Mouse (Mus musculus): ENCODE measurements at regions not wholly inside any gene's neighbourhood (a gene's known extent, or its start where the extent isn't known, plus 50 kb on each side); places are given as distances from the start of the nearest gene placed in this dataset.
"Not testable (repeated sequence)": the region's sequence is repeated elsewhere in the genome, so short reads cannot be mapped to it uniquely, and the experiment has no call there.

DNA sequence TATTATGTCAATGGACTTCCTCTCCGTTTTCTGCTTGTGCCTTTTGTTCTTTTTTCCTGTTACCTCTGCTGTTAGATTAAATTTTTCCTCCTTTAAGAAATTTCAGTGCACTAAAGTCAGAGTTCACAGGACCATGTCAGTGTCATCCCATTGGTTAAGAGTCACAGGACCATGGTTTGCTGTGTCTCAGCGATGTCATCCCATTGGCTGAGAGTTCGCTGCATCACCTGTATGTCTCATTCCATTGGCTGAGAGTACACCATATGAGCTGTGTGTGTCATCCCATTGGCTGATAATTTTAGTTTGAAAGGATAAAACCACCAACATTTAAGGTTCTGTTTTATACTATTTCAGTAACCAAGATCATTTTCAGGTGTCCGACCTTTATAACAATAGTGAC, 50.7 kb upstream of the Jade1 start:
- Histone ChIP-seq H3K4me3 (ENCODE audit: insufficient read depth, low read depth, low read length) (no peak overlapping the region), H3K4me1 (ENCODE audit: control insufficient read depth, insufficient read depth, low read length) (peaks cover 5% of the 10 kb centered on the region), H3K27ac (ENCODE audit: insufficient read depth, low read depth, low read length) (no peak overlapping the region)
- whole genome bisulfite sequencing: 95% methylated on average over 4 of the region's 4 CpGs
- TF ChIP-seq CTCF (IDR thresholded peaks at IDR 0.05; ENCODE audit: insufficient read depth, low read depth, low read length) (no peak), POLR2A (IDR thresholded peaks at IDR 0.05; ENCODE audit: insufficient read depth, low read depth, low read length) (no peak)

DNA sequence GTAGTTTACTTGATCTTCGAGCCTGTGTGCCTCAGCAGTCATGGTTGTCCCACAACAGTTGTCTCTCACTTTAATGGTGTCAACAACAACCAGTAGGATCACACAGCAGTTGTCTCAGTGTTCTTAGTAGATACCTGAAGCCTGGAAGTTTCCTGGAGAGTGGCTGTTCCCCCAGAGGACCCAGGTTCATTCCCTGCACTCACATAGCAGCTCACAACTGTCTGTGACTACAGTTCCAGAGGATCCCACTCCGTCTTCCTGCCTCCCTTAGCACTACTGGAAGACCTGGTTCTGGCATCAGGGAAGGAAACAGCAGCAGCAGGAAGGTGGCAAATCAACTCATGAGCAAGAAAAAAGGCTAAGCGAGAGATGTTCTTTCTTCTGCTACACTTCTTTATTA, 53.4 kb upstream of the Jade1 start:
- WGBS: 93% methylated on average over 3 of the region's 3 CpGs
- H3K4me3 ChIP-seq (ENCODE audit: insufficient read depth, low read depth, low read length): no peak overlapping the region
- no peak for TF ChIP-seq CTCF (IDR thresholded peaks at IDR 0.05; ENCODE audit: insufficient read depth, low read depth, low read length)
- no peak for TF ChIP-seq POLR2A (IDR thresholded peaks at IDR 0.05; ENCODE audit: insufficient read depth, low read depth, low read length)
- H3K27ac ChIP-seq (ENCODE audit: insufficient read depth, low read depth, low read length): no peak overlapping the region
- peaks cover 2% of the 10 kb centered on the region; the same call in 1 of the 2 replicates for H3K4me1 ChIP-seq (ENCODE audit: control insufficient read depth, insufficient read depth, low read length)

GRCm38 (mm10) chr3:41501639-41502038, 53.9 kb upstream of the Jade1 start:
- 84% methylated on average over 6 of the region's 6 CpGs for WGBS
- not testable (repeated sequence) for H3K4me3 ChIP-seq (ENCODE audit: insufficient read depth, low read depth, low read length); H3K27ac ChIP-seq (ENCODE audit: insufficient read depth, low read depth, low read length); H3K4me1 ChIP-seq (ENCODE audit: control insufficient read depth, insufficient read depth, low read length)

- H3K27ac ChIP-seq (ENCODE audit: insufficient read depth, low read depth, low read length): no peak overlapping the region
- H3K4me3 ChIP-seq (ENCODE audit: insufficient read depth, low read depth, low read length): no peak overlapping the region
- 90% methylated on average over 6 of the region's 6 CpGs for WGBS
- peaks cover 2% of the 10 kb centered on the region; the same call in 1 of the 2 replicates for H3K4me1 ChIP-seq (ENCODE audit: control insufficient read depth, insufficient read depth, low read length)
- TF ChIP-seq CTCF (IDR thresholded peaks at IDR 0.05; ENCODE audit: insufficient read depth, low read depth, low read length) (no peak), POLR2A (IDR thresholded peaks at IDR 0.05; ENCODE audit: insufficient read depth, low read depth, low read length) (no peak)
Measured at GRCm38 (mm10) chr3:41501124-41501523, 54.4 kb upstream of the Jade1 start.

- H3K4me3 ChIP-seq (ENCODE audit: insufficient read depth, low read depth, low read length): no peak overlapping the region
- H3K27ac ChIP-seq (ENCODE audit: insufficient read depth, low read depth, low read length): no peak overlapping the region
- 98% methylated on average over 2 of the region's 2 CpGs for WGBS
- TF ChIP-seq POLR2A (IDR thresholded peaks at IDR 0.05; ENCODE audit: insufficient read depth, low read depth, low read length): no peak
- no peak for TF ChIP-seq CTCF (IDR thresholded peaks at IDR 0.05; ENCODE audit: insufficient read depth, low read depth, low read length)
- H3K4me1 ChIP-seq (ENCODE audit: control insufficient read depth, insufficient read depth, low read length): peaks cover 2% of the 10 kb centered on the region; the same call in 1 of the 2 replicates
Measured at GRCm38 (mm10) chr3:41499680-41500079, 55.9 kb upstream of the Jade1 start.

- Histone ChIP-seq H3K4me3 (ENCODE audit: insufficient read depth, low read depth, low read length) (no peak overlapping the region), H3K27ac (ENCODE audit: insufficient read depth, low read depth, low read length) (no peak overlapping the region), H3K4me1 (ENCODE audit: control insufficient read depth, insufficient read depth, low read length) (peaks cover 2% of the 10 kb centered on the region; the same call in 1 of the 2 replicates)
- WGBS: 90% methylated on average over 7 of the region's 7 CpGs
- no peak for TF ChIP-seq CTCF (IDR thresholded peaks at IDR 0.05; ENCODE audit: insufficient read depth, low read depth, low read length)
- no peak for TF ChIP-seq POLR2A (IDR thresholded peaks at IDR 0.05; ENCODE audit: insufficient read depth, low read depth, low read length)
Measured at GRCm38 (mm10) chr3:41498791-41499190, 56.7 kb upstream of the Jade1 start.

DNA sequence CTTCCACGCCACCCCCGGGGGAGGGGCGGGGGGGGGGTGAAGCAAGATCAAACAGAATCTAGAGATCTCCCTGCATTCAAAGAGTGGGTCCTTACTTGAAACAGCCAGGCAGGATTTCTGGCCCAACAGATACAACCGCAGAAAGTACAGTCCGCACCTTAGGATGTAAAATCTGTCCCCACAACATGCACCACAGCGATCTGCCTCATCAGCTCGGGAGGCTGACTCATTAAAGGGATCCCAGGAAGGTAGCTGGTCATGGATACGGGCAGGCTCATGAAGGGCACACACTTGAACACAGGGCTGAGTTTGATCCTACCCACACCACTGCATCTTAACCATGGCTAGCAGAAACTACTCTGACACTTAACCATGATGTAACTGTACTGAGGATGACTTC, 57.8 kb upstream of the Jade1 start:
- H3K4me3 ChIP-seq (ENCODE audit: insufficient read depth, low read depth, low read length): no peak overlapping the region
- TF ChIP-seq CTCF (IDR thresholded peaks at IDR 0.05; ENCODE audit: insufficient read depth, low read depth, low read length): no peak
- 84% methylated on average over 8 of the region's 8 CpGs for WGBS

DNA sequence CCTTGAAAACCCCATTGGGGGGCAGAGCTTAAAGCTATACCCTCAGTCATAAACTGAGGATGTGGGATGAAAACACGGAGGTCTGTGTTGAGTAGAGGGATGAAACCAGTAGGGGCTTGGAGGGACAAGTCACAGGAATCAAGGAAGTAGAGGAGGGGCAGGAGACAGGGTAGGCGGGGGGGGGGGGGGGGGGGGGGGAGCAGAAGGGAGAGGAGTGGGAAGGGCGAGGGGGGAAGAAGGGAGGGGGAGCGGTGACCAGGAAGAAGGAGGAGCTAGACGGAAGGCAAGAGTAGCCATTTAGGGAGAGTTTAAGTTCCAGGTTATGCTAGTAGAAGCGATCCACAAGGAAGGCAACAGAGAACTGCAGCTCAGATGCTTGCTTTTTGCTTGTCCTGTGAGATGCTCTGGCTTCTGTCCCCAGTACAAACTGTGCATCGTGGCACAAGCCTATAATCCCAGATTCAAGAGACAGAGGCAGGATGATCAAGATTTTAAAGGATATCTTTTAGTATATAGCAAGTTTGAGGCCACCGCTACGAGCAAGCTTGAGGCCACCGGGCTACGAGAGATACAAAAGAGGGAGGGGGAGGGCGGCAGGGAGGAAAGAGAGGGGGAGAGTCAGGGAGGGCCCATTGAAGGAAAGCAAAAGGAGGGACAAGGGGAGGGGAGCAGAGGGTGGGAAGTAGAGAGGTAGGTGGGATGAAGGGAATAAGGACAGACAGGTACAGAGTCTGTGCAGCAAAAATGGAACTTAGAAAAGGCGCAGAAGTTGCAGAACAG, 58.4 kb upstream of the Jade1 start:
- TF ChIP-seq CTCF (IDR thresholded peaks at IDR 0.05; ENCODE audit: insufficient read depth, low read depth, low read length) (no peak), POLR2A (IDR thresholded peaks at IDR 0.05; ENCODE audit: insufficient read depth, low read depth, low read length) (no peak)
- 68% methylated on average over 12 of the region's 13 CpGs for whole genome bisulfite sequencing

More for the DNA sequence above, 57.8 kb upstream of the Jade1 start:
- H3K4me1 ChIP-seq (ENCODE audit: control insufficient read depth, insufficient read depth, low read length): peaks cover 2% of the 10 kb centered on the region; the same call in 1 of the 2 replicates
- no peak overlapping the region for H3K27ac ChIP-seq (ENCODE audit: insufficient read depth, low read depth, low read length)

DNA sequence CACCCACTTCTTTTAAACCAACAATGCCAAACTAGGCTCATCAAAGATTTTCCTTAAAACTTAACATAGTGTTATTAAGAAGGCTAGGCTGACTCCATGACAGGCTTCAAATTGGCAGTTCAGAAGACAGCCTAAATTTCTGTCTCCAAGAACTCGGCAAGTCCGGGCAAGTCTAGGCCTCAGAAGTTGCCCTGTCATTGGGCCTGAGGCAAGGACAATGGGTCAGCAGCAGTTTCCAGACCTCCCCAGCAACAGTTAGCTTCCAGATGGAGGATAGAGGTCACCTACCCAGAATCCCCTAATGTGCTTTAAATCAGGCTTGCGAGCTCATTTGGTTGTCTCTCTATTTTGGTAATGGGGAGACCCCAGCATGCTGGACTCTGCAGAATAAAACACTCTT, 59.6 kb upstream of the Jade1 start:
- Histone ChIP-seq H3K4me3 (ENCODE audit: insufficient read depth, low read depth, low read length) (no peak overlapping the region), H3K27ac (ENCODE audit: insufficient read depth, low read depth, low read length) (no peak overlapping the region), H3K4me1 (ENCODE audit: control insufficient read depth, insufficient read depth, low read length) (peaks cover under 1% of the 10 kb centered on the region; the same call in 1 of the 2 replicates)
- no peak for TF ChIP-seq POLR2A (IDR thresholded peaks at IDR 0.05; ENCODE audit: insufficient read depth, low read depth, low read length)
- TF ChIP-seq CTCF (IDR thresholded peaks at IDR 0.05; ENCODE audit: insufficient read depth, low read depth, low read length): no peak
- whole genome bisulfite sequencing: 93% methylated on average over 3 of the region's 3 CpGs

More for the DNA sequence above, 58.4 kb upstream of the Jade1 start:
- Histone ChIP-seq H3K4me1 (ENCODE audit: control insufficient read depth, insufficient read depth, low read length) (peaks cover 2% of the 10 kb centered on the region; the same call in 1 of the 2 replicates), H3K27ac (ENCODE audit: insufficient read depth, low read depth, low read length) (no peak overlapping the region), H3K4me3 (ENCODE audit: insufficient read depth, low read depth, low read length) (no peak overlapping the region)
